Mouse (Mus musculus) small intestine, adult 2 months (tissue): ENCODE measurements around the gene Traf3.

Experiments used
- CTCF ChIP-seq: fragments of 200-500 bp; IDR thresholded peaks from 2 replicates; pipeline ENCODE4 v1.5.1; 2012; ENCODE audit warnings: low read depth, mild to moderate bottlenecking, control low read depth, inconsistent platforms, low read length, moderate library complexity, mixed read lengths; ENCODE audit not compliant: insufficient replicate concordance, insufficient read length; ENCODE audit errors: extremely low read depth
- POLR2A ChIP-seq: fragments of 200-500 bp; IDR thresholded peaks from 2 replicates; pipeline ENCODE4 v1.6.1; 2012; ENCODE audit warnings: low read depth, mild to moderate bottlenecking, control low read depth, inconsistent platforms, low read length, moderate library complexity

- no peak for TF ChIP-seq POLR2A
- TF ChIP-seq CTCF, result no peak
These were observed 10.4 kb upstream of the Traf3 start for GRCm38 (mm10) chr12:111155756-111156155.
